Mouse (Mus musculus) limb, embryonic 15.5 days (tissue): ENCODE results near the gene Mapk1. TPM values are rescaled to one million over a fixed set of nuclear protein-coding genes. Genes with fewer than 3 reads are reported as not detected.

Experiments used
- ATAC-seq: fragments of 200-750 bp; cut with Nextera tagmentation; 2 replicates; pipeline ENCODE4 v1.8.0; 2017; ENCODE audit warnings: low read depth, moderate TSS enrichment; ENCODE audit not compliant: insufficient number of reproducible peaks, low FRiP score, low TSS enrichment
- H3K27ac ChIP-seq: fragments of 300-500 bp; sonication (generic); 2 replicates; pipeline ENCODE4 v1.5.1; 2015; ENCODE audit warnings: moderate library complexity, mild to moderate bottlenecking, inconsistent platforms
- H3K27me3 ChIP-seq: fragments of 300-500 bp; sonication (generic); 2 replicates; pipeline ENCODE4 v1.6.1; 2015; ENCODE audit warnings: inconsistent platforms
- H3K36me3 ChIP-seq: fragments of 300-500 bp; sonication (generic); 2 replicates; pipeline ENCODE4 v1.6.1; 2015; ENCODE audit warnings: inconsistent platforms
- H3K4me1 ChIP-seq: fragments of 300-500 bp; sonication (generic); 2 replicates; pipeline ENCODE4 v1.6.1; 2015; ENCODE audit warnings: inconsistent platforms
- H3K4me2 ChIP-seq: fragments of 300-500 bp; sonication (generic); 2 replicates; pipeline ENCODE4 v1.6.1; 2015; ENCODE audit warnings: mild to moderate bottlenecking, inconsistent platforms
- H3K4me3 ChIP-seq: fragments of 300-500 bp; sonication (generic); 2 replicates; pipeline ENCODE4 v1.5.1; 2015; ENCODE audit warnings: mild to moderate bottlenecking, inconsistent platforms
- H3K9ac ChIP-seq: fragments of 300-500 bp; sonication (generic); 2 replicates; pipeline ENCODE4 v1.6.1; 2015; ENCODE audit warnings: inconsistent platforms
- H3K9me3 ChIP-seq: fragments of 300-500 bp; sonication (generic); 2 replicates; pipeline ENCODE4 v1.6.1; 2016; ENCODE audit warnings: inconsistent platforms
- WGBS: fragments of 180-500 bp; shearing (Covaris S2); methylation state at CpG from one replicate; pipeline ENCODE4 v1.1.7; 2015; 5-methylcytosine and 5-hydroxymethylcytosine counted together
- polyA plus RNA-seq: library from polyadenylated mRNA; unstranded; fragments of >200 nt; fragmentation: Nextera tagmentation; extraction: Ambion mirVana; gene quantifications from 2 replicates; pipeline ENCODE4 v1.2.1, GENCODE M21; 2015

The Mapk1 gene
- 155 and 161 TPM in 2 replicates for polyA plus RNA-seq

DNA sequence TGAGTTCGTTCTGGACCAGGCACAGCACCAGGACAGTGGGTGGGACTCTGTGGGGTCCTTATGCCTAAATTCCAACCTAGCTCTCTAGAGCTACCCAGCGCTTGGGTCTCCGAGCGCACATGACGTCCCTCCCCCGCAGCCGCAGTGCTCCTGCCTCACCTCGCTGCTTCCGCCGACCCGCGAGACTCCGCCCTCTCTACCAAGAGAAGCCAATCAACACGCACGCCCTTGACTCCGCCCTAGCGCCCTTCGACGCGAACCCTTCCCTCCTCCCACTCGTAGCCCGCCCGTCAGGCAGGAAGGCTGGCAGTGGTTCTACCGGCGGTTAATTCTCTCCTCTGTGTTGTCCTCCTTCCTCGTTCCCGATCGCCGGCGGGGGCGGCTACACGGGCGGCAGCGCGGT, at the start of gene Mapk1:
Gene Mapk1 (plus strand): TSS at position 252 of the 403 bp plus-strand sequence.
- H3K4me3 ChIP-seq, result peak within 1 kb of the TSS; percentile 96
- peaks cover 1% of the 10 kb centered on the region for H3K36me3 ChIP-seq
- H3K9me3 ChIP-seq, result no peaks in the 10 kb centered on the region
- peaks cover 7% of the 10 kb centered on the region; the same call in 1 of the 2 replicates for H3K4me1 ChIP-seq
- peak; percentile 97 for ATAC-seq
- H3K27me3 ChIP-seq, result no peaks in the 10 kb centered on the region
- under 1% methylated on average over 35 of the region's 35 CpGs for WGBS
- peak within 1 kb of the TSS; percentile 93 for H3K9ac ChIP-seq
- H3K27ac ChIP-seq, result peak within 1 kb of the TSS; percentile 96
- peak within 1 kb of the TSS; percentile 70 for H3K4me2 ChIP-seq

GRCm38 (mm10) chr16:16939543-16939942, 43.6 kb upstream of the Mapk1 start:
- Histone ChIP-seq H3K27me3 (no peaks in the 10 kb centered on the region), H3K9ac (no peak overlapping the region), H3K4me2 (no peak overlapping the region), H3K36me3 (no peaks in the 10 kb centered on the region), H3K9me3 (no peaks in the 10 kb centered on the region), H3K27ac (no peak overlapping the region), H3K4me3 (no peak overlapping the region), H3K4me1 (no peaks in the 10 kb centered on the region)
- WGBS, result 93% methylated on average over 9 of the region's 9 CpGs
- no peak for ATAC-seq

GRCm38 (mm10) chr16:16941078-16941477, 42.1 kb upstream of the Mapk1 start:
- Histone ChIP-seq H3K27ac (no peak overlapping the region), H3K9me3 (no peaks in the 10 kb centered on the region), H3K4me3 (no peak overlapping the region), H3K4me2 (no peak overlapping the region), H3K36me3 (no peaks in the 10 kb centered on the region), H3K9ac (no peak overlapping the region), H3K4me1 (no peaks in the 10 kb centered on the region), H3K27me3 (no peaks in the 10 kb centered on the region)
- no peak for ATAC-seq
- 86% methylated on average over 2 of the region's 2 CpGs for WGBS

DNA sequence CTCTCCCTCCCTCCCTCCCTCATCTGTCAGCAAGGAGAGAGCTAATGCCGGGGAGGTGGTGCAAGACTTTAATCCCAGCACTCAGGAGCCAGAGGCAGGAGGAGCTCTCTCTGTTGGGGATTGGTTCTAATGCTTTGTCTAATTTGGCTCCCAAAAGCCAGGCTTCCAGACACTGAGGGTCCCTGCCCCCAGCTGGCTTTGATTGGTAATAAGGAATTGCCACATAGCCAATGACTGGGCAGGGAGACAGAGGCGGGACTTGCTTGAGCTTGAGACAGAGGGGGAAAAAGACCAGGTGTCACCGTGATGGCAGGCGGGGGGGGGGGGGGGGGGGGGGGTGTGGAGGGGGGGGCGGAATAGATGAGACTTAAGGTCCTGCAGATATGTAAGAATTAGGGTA, 24.6 kb upstream of the Mapk1 start:
- Histone ChIP-seq H3K36me3 (no peaks in the 10 kb centered on the region), H3K27ac (no peak overlapping the region), H3K4me2 (no peak overlapping the region), H3K4me3 (no peak overlapping the region), H3K4me1 (no peaks in the 10 kb centered on the region), H3K9ac (no peak overlapping the region), H3K27me3 (no peaks in the 10 kb centered on the region), H3K9me3 (no peaks in the 10 kb centered on the region)
- ATAC-seq, result no peak
- 7% methylated on average over 2 of the region's 5 CpGs for WGBS

GRCm38 (mm10) chr16:16959907-16960306, 23.3 kb upstream of the Mapk1 start:
- Histone ChIP-seq H3K4me2 (no peak overlapping the region), H3K4me1 (no peaks in the 10 kb centered on the region), H3K4me3 (no peak overlapping the region), H3K9ac (no peak overlapping the region), H3K27me3 (no peaks in the 10 kb centered on the region), H3K36me3 (no peaks in the 10 kb centered on the region), H3K27ac (no peak overlapping the region), H3K9me3 (no peaks in the 10 kb centered on the region)
- no peak for ATAC-seq
- WGBS, result 85% methylated on average over 6 of the region's 6 CpGs

- ATAC-seq, result no peak
Measured at GRCm38 (mm10) chr16:16965149-16965548, 18.0 kb upstream of the Mapk1 start.

DNA sequence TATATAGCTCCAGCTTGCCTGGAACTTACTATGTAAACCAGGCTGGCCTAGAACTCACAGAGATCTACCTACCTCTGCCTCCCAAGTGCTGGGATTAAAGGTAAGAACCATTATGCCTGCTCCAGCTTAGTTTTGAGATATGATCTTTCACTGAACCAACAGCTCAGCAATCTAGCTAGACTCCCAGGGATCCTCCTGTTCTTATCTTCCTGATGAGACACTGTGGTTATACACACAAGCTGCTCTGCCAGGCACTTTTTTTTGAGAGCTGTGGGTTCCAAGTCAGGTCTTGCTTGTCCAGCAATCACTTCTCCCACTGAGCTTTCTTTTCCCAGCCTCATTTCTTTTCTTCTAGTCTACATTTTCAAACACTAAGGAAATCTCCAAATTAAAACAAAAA, 16.9 kb upstream of the Mapk1 start:
- no peak overlapping the region for H3K9ac ChIP-seq

More at GRCm38 (mm10) chr16:16965149-16965548, 18.0 kb upstream of the Mapk1 start:
- H3K9ac ChIP-seq, result no peak overlapping the region
- H3K4me2 ChIP-seq, result no peak overlapping the region
- H3K27me3 ChIP-seq, result no peaks in the 10 kb centered on the region
- H3K36me3 ChIP-seq, result no peaks in the 10 kb centered on the region
- H3K9me3 ChIP-seq, result no peaks in the 10 kb centered on the region
- H3K27ac ChIP-seq, result no peak overlapping the region
- no peaks in the 10 kb centered on the region for H3K4me1 ChIP-seq
- WGBS, result 70% methylated on average over 1 of the region's 1 CpGs
- H3K4me3 ChIP-seq, result no peak overlapping the region

DNA sequence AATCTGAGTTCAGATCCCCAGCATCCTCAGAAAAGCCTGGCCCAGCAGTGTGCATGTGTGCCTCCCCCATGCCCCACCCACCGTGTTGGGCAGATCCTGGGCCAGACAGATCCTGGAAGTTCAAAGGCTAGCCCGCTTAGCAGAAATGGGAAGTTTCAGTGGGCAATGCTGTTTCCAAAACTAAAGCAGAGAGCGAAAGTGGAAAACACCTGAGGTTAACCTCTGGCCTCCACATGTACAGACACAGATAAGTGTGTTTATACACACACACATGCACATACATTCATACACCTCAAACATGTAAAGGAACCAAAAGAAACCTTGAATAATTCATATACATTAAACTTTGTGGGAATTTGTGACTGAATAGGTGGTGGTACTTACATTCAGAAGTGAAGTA, 5.1 kb upstream of the Mapk1 start:
- H3K4me2 ChIP-seq, result no peak overlapping the region
- no peak overlapping the region for H3K4me3 ChIP-seq
- no peaks in the 10 kb centered on the region for H3K27me3 ChIP-seq
- H3K9ac ChIP-seq, result no peak overlapping the region
- 83% methylated on average over 3 of the region's 3 CpGs for WGBS
- no peaks in the 10 kb centered on the region for H3K36me3 ChIP-seq
- no peaks in the 10 kb centered on the region for H3K4me1 ChIP-seq
- ATAC-seq, result no peak
- no peaks in the 10 kb centered on the region for H3K9me3 ChIP-seq
- no peak overlapping the region for H3K27ac ChIP-seq

More for the DNA sequence above, 16.9 kb upstream of the Mapk1 start:
- Histone ChIP-seq H3K4me2 (no peak overlapping the region), H3K36me3 (no peaks in the 10 kb centered on the region), H3K4me1 (no peaks in the 10 kb centered on the region), H3K4me3 (no peak overlapping the region), H3K27me3 (no peaks in the 10 kb centered on the region), H3K9me3 (no peaks in the 10 kb centered on the region), H3K27ac (no peak overlapping the region)
- ATAC-seq, result no peak

DNA sequence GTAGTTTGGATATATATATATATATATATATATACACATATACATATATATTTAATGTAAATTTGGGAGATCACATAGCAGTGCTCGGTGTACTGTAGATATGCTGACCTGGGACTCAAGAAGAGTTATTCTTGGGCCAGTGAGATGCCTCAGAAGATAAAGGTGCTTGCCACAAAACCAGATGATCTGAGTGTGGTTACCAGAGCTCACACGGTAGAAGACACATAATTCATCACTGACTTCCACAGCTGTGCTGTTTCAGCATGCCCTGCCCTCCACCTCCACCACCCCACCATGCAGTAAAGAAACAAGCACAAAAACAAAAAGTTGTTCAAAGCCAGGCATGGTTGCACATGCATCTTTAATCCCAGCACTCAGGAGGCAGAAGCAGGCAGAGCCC, 4.4 kb upstream of the Mapk1 start:
- Histone ChIP-seq H3K27ac (no peak overlapping the region), H3K4me1 (no peaks in the 10 kb centered on the region), H3K36me3 (no peaks in the 10 kb centered on the region), H3K9me3 (no peaks in the 10 kb centered on the region), H3K4me3 (no peak overlapping the region), H3K27me3 (no peaks in the 10 kb centered on the region), H3K4me2 (no peak overlapping the region), H3K9ac (no peak overlapping the region)
- 54% methylated on average over 2 of the region's 2 CpGs for WGBS
- ATAC-seq, result no peak

GRCm38 (mm10) chr16:16982636-16983035, 546 bp upstream of the Mapk1 start:
- Histone ChIP-seq H3K4me2 (peak overlapping the region; percentile 70), H3K36me3 (no peaks in the 10 kb centered on the region), H3K4me3 (peak overlapping the region; percentile 96), H3K4me1 (peaks cover 7% of the 10 kb centered on the region; the same call in 1 of the 2 replicates), H3K27ac (peak overlapping the region; percentile 96), H3K9ac (peak overlapping the region; percentile 93; the same call in 1 of the 2 replicates), H3K27me3 (no peaks in the 10 kb centered on the region), H3K9me3 (no peaks in the 10 kb centered on the region)
- ATAC-seq, result no peak
- WGBS, result 68% methylated on average over 1 of the region's 2 CpGs

GRCm38 (mm10) chr16:16983534-16984422, 596 bp downstream of the Mapk1 start:
- Histone ChIP-seq H3K36me3 (peaks cover 4% of the 10 kb centered on the region), H3K27me3 (no peaks in the 10 kb centered on the region), H3K27ac (peak overlapping the region; percentile 96), H3K9ac (peak overlapping the region; percentile 93), H3K9me3 (no peaks in the 10 kb centered on the region), H3K4me1 (peaks cover 7% of the 10 kb centered on the region; the same call in 1 of the 2 replicates), H3K4me3 (peak overlapping the region; percentile 96), H3K4me2 (peak overlapping the region; percentile 70)
- peak; percentile 48 for ATAC-seq
- under 1% methylated on average over 74 of the region's 75 CpGs for WGBS

- Histone ChIP-seq H3K27ac (no peak overlapping the region), H3K9me3 (no peaks in the 10 kb centered on the region), H3K36me3 (peaks cover 4% of the 10 kb centered on the region), H3K4me3 (peak overlapping the region; percentile 96), H3K4me1 (peaks cover 7% of the 10 kb centered on the region; the same call in 1 of the 2 replicates), H3K27me3 (no peaks in the 10 kb centered on the region), H3K9ac (peak overlapping the region; percentile 93), H3K4me2 (peak overlapping the region; percentile 70)
- WGBS, result 13% methylated on average over 9 of the region's 9 CpGs
- no peak for ATAC-seq
Measured at GRCm38 (mm10) chr16:16984423-16984941, 1.3 kb downstream of the Mapk1 start.
